Mouse (Mus musculus) liver, embryonic 11.5 days (tissue): ENCODE results near the gene Olfr66. TPM values are rescaled to one million over a fixed set of nuclear protein-coding genes. Genes with fewer than 3 reads are reported as not detected.
A peak's percentile ranks its signal among the peaks of the same experiment; 100 is the strongest.

Experiments used
- ATAC-seq: fragments of 200-750 bp; cut with Nextera tagmentation; replicated peaks from 2 replicates; pipeline ENCODE4 v1.8.0; 2017; ENCODE audit warnings: moderate number of reproducible peaks, mild to moderate bottlenecking, moderate TSS enrichment, moderate library complexity; ENCODE audit not compliant: low FRiP score
- DNase-seq: peaks from one replicate; pipeline ENCODE4 v3.0.0-alpha.2; 2017; ENCODE audit warnings: low spot score
- H3K27ac ChIP-seq: fragments of 300-500 bp; sonication (generic); 2 replicates; pipeline ENCODE4 v1.5.1; 2014; ENCODE audit warnings: mild to moderate bottlenecking, low read depth, low read length, control low read depth
- H3K27me3 ChIP-seq: fragments of 300-500 bp; sonication (generic); replicated peaks from 2 replicates; pipeline ENCODE4 v1.6.1; 2014; ENCODE audit warnings: low read length, mixed read lengths; ENCODE audit not compliant: control insufficient read depth, insufficient read depth
- H3K36me3 ChIP-seq: fragments of 300-500 bp; sonication (generic); 2 replicates; pipeline ENCODE4 v1.6.1; 2014; ENCODE audit warnings: mild to moderate bottlenecking, low read length, moderate library complexity, mixed read lengths; ENCODE audit not compliant: control insufficient read depth, insufficient read depth
- H3K4me1 ChIP-seq: fragments of 300-500 bp; sonication (generic); replicated peaks from 2 replicates; pipeline ENCODE4 v1.6.1; 2014; ENCODE audit warnings: low read length, mixed read lengths; ENCODE audit not compliant: control insufficient read depth, insufficient read depth
- H3K4me2 ChIP-seq: fragments of 300-500 bp; sonication (generic); 2 replicates; pipeline ENCODE4 v1.6.1; 2014; ENCODE audit warnings: mild to moderate bottlenecking, control low read depth, moderate library complexity
- H3K4me3 ChIP-seq: fragments of 300-500 bp; sonication (generic); 2 replicates; pipeline ENCODE4 v1.5.1; 2014; ENCODE audit warnings: low read depth, low read length, control low read depth
- H3K9ac ChIP-seq: fragments of 300-500 bp; sonication (generic); 2 replicates; pipeline ENCODE4 v1.6.1; 2014; ENCODE audit warnings: low read depth, low read length, control low read depth
- H3K9me3 ChIP-seq: fragments of 300-500 bp; sonication (generic); 2 replicates; pipeline ENCODE4 v1.6.1; 2016; ENCODE audit warnings: low read length, inconsistent platforms, mixed read lengths; ENCODE audit not compliant: control insufficient read depth
- WGBS: fragments of 180-500 bp; shearing (Covaris S2); extraction: QIAGEN DNeasy Blood & Tissue Kit; methylation state at CpG from one replicate; pipeline ENCODE4 v1.1.7; 2014; 5-methylcytosine and 5-hydroxymethylcytosine counted together
- polyA plus RNA-seq: library from polyadenylated mRNA; unstranded; fragments of >200 nt; fragmentation: Nextera tagmentation; extraction: Ambion mirVana; gene quantifications from 2 replicates; pipeline ENCODE4 v1.2.1, GENCODE M21; 2014

Gene Olfr66
- not detected in 2 replicates for polyA plus RNA-seq

DNA sequence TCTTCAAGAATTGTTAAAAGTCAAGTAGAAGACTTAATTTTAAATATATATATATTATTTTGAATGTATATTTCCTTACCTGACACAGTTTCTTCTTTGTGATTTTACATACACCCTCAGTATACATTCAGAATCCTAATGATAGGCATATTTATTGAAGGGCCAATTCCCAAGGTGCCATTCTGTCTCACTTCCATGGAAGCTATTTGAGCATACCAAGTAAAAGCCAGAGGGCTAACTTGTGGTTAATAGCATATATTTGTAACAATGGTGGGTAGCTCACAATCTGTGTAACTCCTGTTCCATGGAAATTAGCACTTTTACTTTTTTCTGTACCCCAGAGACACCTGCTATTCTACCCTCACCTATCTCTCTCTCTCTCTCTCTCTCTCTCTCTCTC, at the start of gene Olfr66:
Olfr66 (minus strand) TSS at position 101 of the 400 bp plus-strand sequence.
- no peak within 1 kb of the TSS for H3K9ac ChIP-seq
- H3K27ac ChIP-seq: no peak within 1 kb of the TSS
- no peak for DNase-seq
- H3K9me3 ChIP-seq: no peaks in the 10 kb centered on the region
- no peak within 1 kb of the TSS for H3K4me3 ChIP-seq
- no peaks in the 10 kb centered on the region for H3K4me1 ChIP-seq
- H3K4me2 ChIP-seq: no peak within 1 kb of the TSS
- H3K27me3 ChIP-seq: no peaks in the 10 kb centered on the region
- no peaks in the 10 kb centered on the region for H3K36me3 ChIP-seq
- no peak for ATAC-seq

DNA sequence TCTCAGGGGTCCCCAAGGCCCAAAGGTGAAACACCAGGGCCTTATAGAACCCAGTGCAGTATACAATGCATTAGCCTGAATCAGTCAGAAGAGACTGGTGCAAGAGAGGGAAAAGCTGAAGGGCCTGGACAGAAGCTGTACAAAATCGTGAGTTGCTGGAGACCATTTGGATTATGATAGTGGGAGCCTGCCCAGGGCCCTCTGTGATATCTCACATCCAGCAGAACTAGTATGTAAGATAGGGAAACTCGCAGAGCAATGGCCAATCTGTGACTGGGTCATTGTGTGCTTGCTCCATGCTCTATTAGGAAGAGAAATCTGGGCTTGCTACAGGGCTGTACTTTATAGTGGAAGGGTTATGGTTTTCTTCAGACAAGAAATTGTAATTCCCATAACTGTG, 48.2 kb upstream of the Olfr66 start, which contains the start of gene Olfr632:
Olfr632 (plus strand) TSS at position 84 of the 400 bp plus-strand sequence.
- no peak within 1 kb of the TSS for H3K4me3 ChIP-seq
- peak; percentile 46; the same call in 1 of the 2 replicates for ATAC-seq
- no peaks in the 10 kb centered on the region for H3K36me3 ChIP-seq
- no peak within 1 kb of the TSS for H3K9ac ChIP-seq
- H3K4me2 ChIP-seq: no peak within 1 kb of the TSS
- no peaks in the 10 kb centered on the region for H3K27me3 ChIP-seq
- H3K9me3 ChIP-seq: no peaks in the 10 kb centered on the region
- no peak for DNase-seq
- 49% methylated on average over 2 of the region's 2 CpGs for WGBS
- H3K4me1 ChIP-seq: no peaks in the 10 kb centered on the region
- H3K27ac ChIP-seq: no peak within 1 kb of the TSS

DNA sequence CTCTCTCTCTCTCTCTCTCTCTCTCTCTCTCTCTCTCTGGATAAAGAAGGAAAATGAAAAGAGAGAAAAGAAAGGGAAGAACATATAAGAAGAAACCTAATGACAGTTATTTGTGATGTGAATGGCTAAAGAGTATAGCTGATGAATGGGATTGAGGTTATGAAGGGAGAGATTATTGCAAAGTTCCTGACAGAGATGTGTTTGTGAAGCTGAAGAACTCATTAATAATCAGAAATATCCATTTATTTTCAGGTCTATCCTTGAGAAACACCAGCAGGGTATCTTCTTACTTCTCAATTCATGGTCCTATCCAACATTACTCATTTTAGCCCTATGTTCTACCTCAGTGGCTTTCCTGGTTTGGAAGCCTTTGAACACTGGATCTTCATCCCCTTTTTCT, 42.5 kb upstream of the Olfr66 start, which contains the start of gene Olfr631:
Olfr631 (plus strand) TSS at position 301 of the 400 bp plus-strand sequence.
- no peak within 1 kb of the TSS for H3K4me2 ChIP-seq
- no peak within 1 kb of the TSS for H3K27ac ChIP-seq
- no peaks in the 10 kb centered on the region for H3K4me1 ChIP-seq
- ATAC-seq: no peak
- H3K36me3 ChIP-seq: no peaks in the 10 kb centered on the region
- H3K4me3 ChIP-seq: no peak within 1 kb of the TSS
- H3K9ac ChIP-seq: no peak within 1 kb of the TSS
- H3K9me3 ChIP-seq: no peaks in the 10 kb centered on the region
- H3K27me3 ChIP-seq: no peaks in the 10 kb centered on the region
- DNase-seq: no peak

DNA sequence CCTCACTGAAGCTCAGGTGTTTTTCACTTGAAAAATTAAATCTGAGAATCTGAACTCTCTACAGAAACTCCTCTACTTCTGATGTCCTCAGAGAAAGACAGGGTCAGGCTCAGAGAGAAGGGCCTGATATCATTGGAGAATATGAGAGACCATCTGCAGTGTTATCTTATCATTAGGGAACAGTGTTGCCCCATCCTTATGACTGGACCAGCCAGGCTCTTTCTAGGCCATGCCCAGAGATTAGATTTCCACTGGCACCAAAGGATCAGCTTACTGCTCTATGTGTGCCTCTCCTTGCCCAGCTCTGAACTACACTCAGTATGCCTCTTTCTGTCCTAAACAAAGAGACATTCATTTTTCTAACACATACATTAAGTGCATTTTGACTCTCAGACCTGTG, 29.3 kb upstream of the Olfr66 start:
- Histone ChIP-seq H3K4me2 (no peak overlapping the region), H3K9ac (no peak overlapping the region), H3K4me3 (no peak overlapping the region), H3K27ac (0 out of 2 replicates have a peak overlapping the region, but pooled peaks have one; percentile 65), H3K4me1 (peaks cover 26% of the 10 kb centered on the region), H3K36me3 (no peaks in the 10 kb centered on the region), H3K27me3 (no peaks in the 10 kb centered on the region), H3K9me3 (no peaks in the 10 kb centered on the region)
- no peak for DNase-seq
- ATAC-seq: peak; percentile 94

DNA sequence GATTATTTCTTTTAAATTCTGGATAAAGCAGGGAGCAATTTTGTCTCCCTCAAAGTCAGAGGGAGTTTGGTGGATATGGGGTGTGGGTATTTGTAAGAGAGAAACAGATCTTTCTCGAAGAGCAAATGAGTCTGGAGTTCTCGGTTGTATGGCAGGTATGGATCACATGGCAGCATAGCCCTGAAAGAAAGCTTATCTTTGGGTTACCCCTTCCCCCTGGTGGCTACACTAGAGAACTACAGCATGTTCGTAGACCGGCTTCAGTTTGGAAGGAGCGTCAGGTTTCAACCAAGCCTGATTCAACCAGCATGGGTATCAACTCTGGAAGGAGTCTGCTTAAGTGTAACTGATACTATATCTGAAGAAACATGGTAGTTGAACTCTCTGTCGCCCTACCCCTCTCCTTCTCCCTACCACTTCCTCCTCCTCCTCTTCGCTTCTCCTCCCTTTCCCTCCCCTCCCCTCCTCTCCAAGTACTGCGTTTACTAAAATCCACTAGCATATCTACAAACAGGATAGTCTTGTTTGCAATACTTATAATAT, 27.0 kb upstream of the Olfr66 start:
- Histone ChIP-seq H3K9ac (no peak overlapping the region), H3K36me3 (no peaks in the 10 kb centered on the region)

DNA sequence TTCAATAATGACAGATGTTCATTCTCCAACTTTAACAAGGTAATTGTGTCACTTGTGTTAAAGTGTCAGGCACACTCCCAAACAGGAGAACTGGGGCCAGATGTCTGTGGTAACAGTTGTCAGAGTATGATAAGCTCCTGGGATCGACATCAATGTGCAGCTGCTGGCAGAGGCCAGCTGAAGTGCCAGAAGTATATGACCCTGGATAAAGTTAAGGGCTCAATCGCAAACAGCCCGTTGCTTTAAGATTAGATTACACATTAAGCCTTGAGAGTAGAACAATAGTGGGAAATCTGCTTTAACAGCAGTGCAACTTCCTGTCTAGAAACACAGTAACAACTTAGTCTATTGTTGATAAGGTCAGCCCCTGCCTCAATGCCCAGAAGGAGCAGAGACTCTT, 24.0 kb upstream of the Olfr66 start:
- H3K9ac ChIP-seq: no peak overlapping the region
- peak overlapping the region; percentile 1; the same call in 1 of the 2 replicates for H3K27ac ChIP-seq
- no peaks in the 10 kb centered on the region for H3K36me3 ChIP-seq
- peaks cover 33% of the 10 kb centered on the region for H3K4me1 ChIP-seq
- ATAC-seq: peak; percentile 98
- DNase-seq: peak; percentile 37
- no peaks in the 10 kb centered on the region for H3K9me3 ChIP-seq
- H3K27me3 ChIP-seq: no peaks in the 10 kb centered on the region
- peak overlapping the region; percentile 18; the same call in 1 of the 2 replicates for H3K4me2 ChIP-seq
- 11% methylated on average over 3 of the region's 3 CpGs for whole genome bisulfite sequencing
- H3K4me3 ChIP-seq: no peak overlapping the region

More for the DNA sequence above, 27.0 kb upstream of the Olfr66 start:
- Histone ChIP-seq H3K9me3 (no peaks in the 10 kb centered on the region), H3K4me1 (peaks cover 35% of the 10 kb centered on the region), H3K4me2 (no peak overlapping the region), H3K27me3 (no peaks in the 10 kb centered on the region), H3K27ac (peak overlapping the region; percentile 44), H3K4me3 (no peak overlapping the region)
- DNase-seq: no peak
- peak; percentile 31; the same call in 1 of the 2 replicates for ATAC-seq
- WGBS: 32% methylated on average over 8 of the region's 8 CpGs

DNA sequence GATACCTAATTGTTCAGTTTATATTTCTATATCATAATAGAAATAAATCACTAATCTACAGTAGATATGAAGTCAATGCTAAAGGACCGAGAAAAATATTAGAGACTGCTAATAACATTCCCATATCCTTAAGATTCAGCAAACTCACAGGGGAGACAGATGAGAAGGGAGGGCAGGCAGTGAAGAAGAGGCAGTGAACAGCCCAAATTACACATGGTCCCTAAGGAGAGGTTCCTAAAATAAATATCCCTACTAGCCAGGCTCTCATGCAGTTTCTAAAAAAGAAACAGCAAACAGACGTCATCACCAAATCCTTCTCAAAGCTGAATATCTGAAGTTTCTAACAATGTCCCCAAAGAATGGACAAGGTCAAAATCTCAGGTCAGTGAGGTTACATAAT, 17.1 kb upstream of the Olfr66 start, which contains the start of gene Olfr65:
Olfr65 (plus strand) TSS at position 301 of the 400 bp plus-strand sequence.
- ATAC-seq: no peak

DNA sequence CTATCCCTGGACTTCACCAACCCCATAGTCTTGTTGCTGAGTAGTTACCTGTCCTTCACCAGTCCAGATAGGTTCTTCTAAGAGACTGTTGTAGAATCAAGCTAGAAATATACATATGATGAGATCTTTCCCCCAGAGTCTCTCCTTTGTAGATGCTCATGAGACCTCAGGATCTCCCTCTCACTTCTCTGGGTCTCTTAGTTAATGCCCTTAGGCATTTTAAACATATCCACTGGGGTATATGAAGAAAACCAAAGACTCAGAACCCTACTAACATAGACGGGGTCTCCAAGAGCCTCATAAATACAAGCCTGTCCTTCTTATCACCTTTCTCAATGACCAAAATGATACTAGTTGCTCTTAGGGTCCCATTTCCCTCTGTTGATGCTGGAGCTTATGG, 8.3 kb upstream of the Olfr66 start, which contains the start of gene Olfr64:
Olfr64 (minus strand) TSS at position 101 of the 400 bp plus-strand sequence.
- no peak for DNase-seq
- 87% methylated on average over 1 of the region's 1 CpGs for WGBS
- Histone ChIP-seq H3K9ac (no peak within 1 kb of the TSS), H3K27me3 (no peaks in the 10 kb centered on the region), H3K27ac (no peak within 1 kb of the TSS), H3K36me3 (no peaks in the 10 kb centered on the region), H3K4me2 (no peak within 1 kb of the TSS), H3K4me3 (no peak within 1 kb of the TSS), H3K4me1 (no peaks in the 10 kb centered on the region), H3K9me3 (no peaks in the 10 kb centered on the region)
- no peak for ATAC-seq

More for the DNA sequence above, 17.1 kb upstream of the Olfr66 start, which contains the start of gene Olfr65:
- Histone ChIP-seq H3K9ac (no peak within 1 kb of the TSS), H3K4me1 (no peaks in the 10 kb centered on the region), H3K4me3 (no peak within 1 kb of the TSS), H3K27me3 (no peaks in the 10 kb centered on the region), H3K4me2 (no peak within 1 kb of the TSS), H3K36me3 (no peaks in the 10 kb centered on the region), H3K27ac (no peak within 1 kb of the TSS), H3K9me3 (no peaks in the 10 kb centered on the region)
- DNase-seq: no peak
- 75% methylated on average over 2 of the region's 2 CpGs for WGBS

DNA sequence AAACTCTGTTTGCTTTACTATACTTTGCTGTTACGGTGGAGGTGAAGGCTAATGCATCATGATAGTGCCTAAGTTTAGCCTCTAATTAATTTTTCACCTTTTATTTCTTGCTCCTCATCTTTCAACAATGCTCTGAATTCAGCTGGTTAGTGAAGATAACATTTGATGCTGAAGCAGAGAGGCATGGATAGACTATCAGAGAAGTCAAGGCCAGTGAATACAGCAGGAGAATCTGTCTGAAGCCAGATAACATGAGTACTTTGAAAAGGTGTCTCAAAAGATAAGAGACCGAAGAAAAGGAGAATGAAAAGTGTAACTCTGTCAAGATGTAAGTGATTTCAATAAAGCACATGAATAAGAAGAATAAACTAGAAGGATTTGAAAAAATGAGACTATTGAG, 9.0 kb downstream of the Olfr66 start:
- Histone ChIP-seq H3K27me3 (no peaks in the 10 kb centered on the region), H3K27ac (no peak overlapping the region), H3K36me3 (no peaks in the 10 kb centered on the region), H3K4me1 (peaks cover 13% of the 10 kb centered on the region), H3K9ac (no peak overlapping the region), H3K4me3 (no peak overlapping the region), H3K9me3 (no peaks in the 10 kb centered on the region), H3K4me2 (no peak overlapping the region)
- DNase-seq: no peak
- 51% methylated on average over 2 of the region's 2 CpGs for WGBS
- ATAC-seq: peak; percentile 91
